Mouse (Mus musculus) left cerebral cortex, adult 2 months (tissue): ENCODE data around the gene Hamp2. TPM values are rescaled to one million over a fixed set of nuclear protein-coding genes. Genes with fewer than 3 reads are reported as not detected.
"Not testable (repeated sequence)": the region's sequence is repeated elsewhere in the genome, so short reads cannot be mapped to it uniquely, and the experiment has no call there.

Experiments
- DNase-seq, 2 experiments: peaks; one replicate each; pipeline ENCODE4 v3.0.0; 2021 to 2022; ENCODE audit warnings: low spot score in 2 of 2, mixed read lengths in 1 of 2; ENCODE audit errors: extremely low spot score in 1 of 2
- H3K27ac ChIP-seq: fragments of 200-600 bp; 2 replicates; pipeline ENCODE4 v1.8.1; 2022
- H3K4me3 ChIP-seq: fragments of 200-600 bp; 2 replicates; pipeline ENCODE4 v1.8.1; 2022
- CTCF ChIP-seq: fragments of 200-600 bp; IDR thresholded peaks from 2 replicates; pipeline ENCODE4 v1.8.1; 2022; ENCODE audit warnings: antibody characterized with exemption, mild to moderate bottlenecking, moderate library complexity
- intact Hi-C: fragments of 180-260 bp; cut with DNase I; formaldehyde crosslinking; loops from one replicate; pipeline ENCODE4 v1.15.1; 2025
- long read RNA-seq, 2 experiments: library from polyadenylated mRNA; stranded (forward); transcript quantifications; one replicate each; pipeline ENCODE4 v2.0.0; 2021; ENCODE audit warnings: borderline mapping rate in 2 of 2
- total RNA-seq, 2 experiments: library from RNA; stranded (reverse); gene quantifications; 2 replicates each; pipeline ENCODE4 v1.2.3; 2021

The Hamp2 gene
- total RNA-seq, result not detected
- long read RNA-seq, experiment 1, result 0 reads
- long read RNA-seq, experiment 2, result 0 reads

- H3K27ac ChIP-seq, DNase-seq, H3K4me3 ChIP-seq, intact Hi-C loops: not testable (repeated sequence)
These were observed at the start of gene Hamp2 for GRCm38 (mm10) chr7:30924581-30924980. Gene Hamp2 (minus strand): TSS chr7:30924681.

DNA sequence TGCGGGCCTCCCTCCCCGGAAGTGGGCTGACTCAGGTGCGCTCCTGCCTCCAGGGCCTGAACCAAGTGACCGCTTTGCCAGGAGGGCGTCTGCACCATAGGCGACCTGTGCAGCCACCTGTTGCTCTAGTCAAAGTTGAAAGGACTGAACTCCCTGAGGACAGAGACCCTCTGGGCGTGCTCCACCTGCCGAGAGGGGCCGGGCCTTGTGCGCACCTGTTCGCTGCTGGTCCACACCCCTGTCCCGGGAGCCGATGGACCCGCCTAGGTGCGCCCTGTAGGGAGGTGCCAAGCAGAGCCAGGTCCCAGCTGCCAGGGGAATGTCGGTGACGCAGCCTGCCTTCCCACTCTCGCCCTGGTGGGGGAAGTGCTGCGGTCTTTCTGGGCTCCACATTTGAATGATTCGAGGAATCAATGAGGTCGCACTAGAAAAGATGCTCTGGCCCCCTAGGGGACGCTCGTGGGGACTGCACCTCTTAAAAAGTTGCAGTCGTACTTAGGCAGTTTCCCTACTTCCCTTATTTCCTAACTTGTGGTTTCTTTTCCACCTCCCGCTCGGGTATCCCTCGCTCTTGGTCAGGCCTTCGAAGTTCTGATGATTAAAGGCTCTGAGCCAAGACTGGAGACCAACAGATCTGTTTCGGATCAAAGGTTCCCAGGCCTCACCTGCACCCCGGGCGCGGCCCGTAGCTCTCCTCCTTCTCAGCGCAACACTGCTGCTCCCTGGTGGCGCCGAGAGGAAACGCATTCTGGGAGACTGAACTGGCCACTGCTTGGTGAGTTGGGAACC, 49.2 kb upstream of the Hamp2 start, which contains the start of gene Fam187b:
Fam187b (plus strand) TSS at position 290 of the 789 bp plus-strand sequence.
- TF ChIP-seq CTCF, result peak; percentile 66
- Histone ChIP-seq H3K4me3 (peak within 1 kb of the TSS; percentile 40), H3K27ac (peak within 1 kb of the TSS; percentile 69)
- intact Hi-C loops, result loop anchor here (2.0 to 5.0 kb wide), 2 partner anchors 79 to 101 kb away; partner anchors contain the start of gene Fxyd7
- DNase-seq, result peak; percentile 74 to 76

DNA sequence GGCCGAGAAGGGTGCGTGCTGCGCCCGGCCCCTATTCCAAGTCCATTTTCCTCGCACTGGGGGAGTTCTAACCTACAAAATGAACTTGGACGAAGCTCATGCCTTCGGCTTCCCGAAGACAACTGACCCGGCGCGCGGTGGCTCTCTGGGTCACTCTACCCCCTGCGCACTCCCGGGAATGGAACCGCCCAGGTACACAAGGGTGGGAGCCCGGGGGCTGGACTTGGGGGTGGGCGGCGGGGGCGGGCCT, 48.7 kb upstream of the Hamp2 start, which contains the start of gene Lsr:
Lsr (minus strand) TSS at position 214 of the 250 bp plus-strand sequence.
- Histone ChIP-seq H3K27ac (peak within 1 kb of the TSS; percentile 69), H3K4me3 (peak within 1 kb of the TSS; percentile 40)
- TF ChIP-seq CTCF, result no peak
- DNase-seq, result no peak
- intact Hi-C loops, result loop anchor here (5.0 kb wide), 1 partner anchor 79 kb away; the partner anchor contains the start of gene Fxyd7

DNA sequence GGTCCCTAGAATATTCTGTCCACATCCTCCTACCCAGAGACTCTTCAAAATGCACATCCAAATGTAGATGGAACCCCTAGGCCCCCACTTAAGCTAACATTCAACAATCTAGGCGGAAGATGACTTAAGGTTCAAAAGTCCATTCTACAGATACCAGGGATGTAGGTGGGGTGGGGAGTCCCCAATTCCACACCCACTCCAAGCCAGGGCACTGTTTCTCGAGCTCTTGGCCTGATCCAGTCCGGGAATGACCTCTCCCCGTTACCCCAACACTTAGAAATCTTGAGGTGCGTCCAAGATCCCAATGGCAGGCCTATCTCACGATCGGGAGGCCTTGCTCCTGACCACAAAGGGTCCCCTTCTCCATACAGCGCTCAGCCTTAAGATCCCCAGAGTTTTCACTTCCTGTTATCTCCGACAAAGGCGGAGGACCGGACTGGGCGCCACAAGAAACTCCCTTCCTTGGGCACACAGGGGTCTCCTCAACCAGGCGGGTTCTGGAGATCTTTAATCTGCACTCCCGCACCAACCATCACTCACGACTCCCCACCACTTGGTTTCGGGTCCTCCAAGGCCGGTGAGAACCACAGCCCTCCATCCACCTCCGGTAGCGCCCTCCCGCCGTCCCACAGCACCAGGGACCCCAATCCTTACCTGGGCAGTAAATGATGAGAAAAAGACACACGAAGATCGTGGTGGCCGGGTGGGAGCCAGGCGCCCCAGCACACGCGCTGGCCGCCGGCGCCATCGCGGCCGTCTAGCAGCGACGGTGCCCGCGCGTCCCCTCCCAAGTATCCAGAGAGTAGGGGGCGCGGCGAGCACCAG, 48.2 kb upstream of the Hamp2 start:
- no peak for TF ChIP-seq CTCF
- H3K27ac ChIP-seq, result peak overlapping the region; percentile 63
- intact Hi-C loops, result loop anchor here (5.0 kb wide), 1 partner anchor 80 kb away; the partner anchor contains the start of gene Fxyd7
- peak overlapping the region; percentile 40 for H3K4me3 ChIP-seq
- DNase-seq, result no peak

DNA sequence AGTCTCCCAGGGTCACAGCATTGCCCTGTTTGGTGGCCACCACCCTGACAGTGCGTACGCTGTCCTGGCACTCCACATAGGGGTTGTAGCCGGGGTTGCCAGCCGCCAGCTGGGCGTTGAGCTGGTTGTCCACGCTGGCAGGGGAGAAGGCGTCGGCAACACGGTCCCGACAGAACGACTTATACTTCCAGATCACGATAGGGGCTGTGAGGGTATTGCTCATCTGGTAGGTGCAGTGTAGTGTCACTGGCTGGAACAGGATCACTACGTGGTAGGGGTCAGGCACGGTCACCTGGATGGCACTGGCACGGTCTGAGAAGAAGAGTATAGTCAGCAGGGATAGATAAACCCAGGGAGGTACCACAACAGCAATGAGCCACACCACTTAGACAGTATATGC, 47.4 kb upstream of the Hamp2 start:
- H3K4me3 ChIP-seq, result peak overlapping the region; percentile 40; the same call in 1 of the 2 replicates
- TF ChIP-seq CTCF, result no peak
- intact Hi-C loops, result loop anchor here (5.0 kb wide), 1 partner anchor 80 kb away; the partner anchor contains the start of gene Fxyd7
- no peak overlapping the region for H3K27ac ChIP-seq
- no peak for DNase-seq

- H3K4me3 ChIP-seq, result no peak overlapping the region
- peak overlapping the region; percentile 55; the same call in 1 of the 2 replicates for H3K27ac ChIP-seq
- DNase-seq, result no peak
- intact Hi-C loops, result loop anchor here (5.0 kb wide), 1 partner anchor 63 kb away; no protein-coding TSS in a partner anchor
- no peak for TF ChIP-seq CTCF
These were observed 44.7 kb upstream of the Hamp2 start for GRCm38 (mm10) chr7:30969174-30969573.

DNA sequence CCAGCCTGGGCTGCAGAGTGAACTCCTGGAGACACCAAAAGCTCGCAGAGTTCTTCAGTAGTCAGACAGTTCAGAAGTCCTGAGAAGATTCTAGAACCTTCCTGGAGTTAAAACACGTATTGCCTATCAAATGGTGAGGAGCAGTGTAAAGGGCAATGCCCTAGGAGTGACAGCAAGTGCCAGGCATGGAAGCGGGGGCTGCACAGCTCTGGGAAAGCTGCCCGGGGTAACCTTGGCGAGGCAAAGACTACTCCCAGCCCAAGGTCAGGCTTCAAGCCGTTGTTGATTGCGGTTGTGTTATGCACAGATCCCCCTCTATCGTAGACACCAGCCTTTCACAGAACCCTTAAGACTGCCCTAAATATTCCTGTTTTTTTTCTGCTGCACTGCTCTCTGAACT, 44.1 kb upstream of the Hamp2 start:
- TF ChIP-seq CTCF, result no peak
- intact Hi-C loops, result loop anchor here (5.0 kb wide), 1 partner anchor 64 kb away; no protein-coding TSS in a partner anchor
- Histone ChIP-seq H3K27ac (peak overlapping the region; percentile 55; the same call in 1 of the 2 replicates), H3K4me3 (no peak overlapping the region)
- DNase-seq, result no peak

GRCm38 (mm10) chr7:30966657-30967056, 42.2 kb upstream of the Hamp2 start:
- TF ChIP-seq CTCF, result no peak
- DNase-seq, result no peak
- intact Hi-C loops, result loop anchor here (5.0 kb wide), 1 partner anchor 66 kb away; no protein-coding TSS in a partner anchor

DNA sequence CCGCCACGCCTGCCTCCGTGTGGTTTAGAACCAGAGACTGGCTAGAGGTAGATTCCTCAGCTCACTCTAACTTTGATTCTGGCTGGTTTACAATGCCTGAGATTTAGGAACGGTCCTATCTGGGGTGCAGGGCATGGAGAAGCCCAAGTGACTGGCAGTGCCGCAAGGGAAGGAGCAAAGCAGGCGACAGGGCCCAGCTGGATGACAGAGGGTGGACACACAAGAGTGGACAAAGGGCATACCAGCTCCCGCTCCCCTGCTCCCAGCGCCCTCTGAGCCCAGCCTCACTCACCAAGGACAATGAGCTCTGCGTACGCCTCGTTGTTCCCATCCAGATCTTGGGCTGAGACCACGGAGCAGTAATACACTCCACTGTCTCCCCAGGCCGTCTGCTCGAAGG, 41.2 kb upstream of the Hamp2 start:
- no peak for TF ChIP-seq CTCF
- intact Hi-C loops, result loop anchor here (5.0 kb wide), 1 partner anchor 67 kb away; no protein-coding TSS in a partner anchor
- DNase-seq, result no peak
- Histone ChIP-seq H3K4me3 (no peak overlapping the region), H3K27ac (no peak overlapping the region)

More at GRCm38 (mm10) chr7:30966657-30967056, 42.2 kb upstream of the Hamp2 start:
- H3K4me3 ChIP-seq, result no peak overlapping the region
- H3K27ac ChIP-seq, result no peak overlapping the region

DNA sequence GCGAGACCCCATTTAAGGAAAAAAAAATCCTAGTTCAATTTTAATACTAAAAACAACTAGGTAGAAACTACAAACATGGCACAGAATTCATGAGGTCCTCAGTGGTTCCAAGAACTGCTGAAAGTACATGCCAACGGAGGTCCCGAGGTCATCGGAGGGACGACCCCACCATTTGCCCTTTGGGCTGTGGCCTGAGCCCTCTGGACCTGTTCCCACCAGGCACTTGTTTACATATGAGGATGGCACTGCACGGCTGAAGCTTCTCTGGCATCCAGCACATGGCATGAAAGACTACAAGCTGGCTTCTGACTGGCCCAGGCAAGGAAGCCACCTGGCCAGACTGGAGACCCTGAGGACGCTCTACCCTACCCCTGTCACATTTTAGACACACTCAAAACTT, 39.9 kb upstream of the Hamp2 start:
- Histone ChIP-seq H3K27ac (no peak overlapping the region), H3K4me3 (no peak overlapping the region)
- intact Hi-C loops, result no loop called here
- no peak for TF ChIP-seq CTCF
- DNase-seq, result no peak

DNA sequence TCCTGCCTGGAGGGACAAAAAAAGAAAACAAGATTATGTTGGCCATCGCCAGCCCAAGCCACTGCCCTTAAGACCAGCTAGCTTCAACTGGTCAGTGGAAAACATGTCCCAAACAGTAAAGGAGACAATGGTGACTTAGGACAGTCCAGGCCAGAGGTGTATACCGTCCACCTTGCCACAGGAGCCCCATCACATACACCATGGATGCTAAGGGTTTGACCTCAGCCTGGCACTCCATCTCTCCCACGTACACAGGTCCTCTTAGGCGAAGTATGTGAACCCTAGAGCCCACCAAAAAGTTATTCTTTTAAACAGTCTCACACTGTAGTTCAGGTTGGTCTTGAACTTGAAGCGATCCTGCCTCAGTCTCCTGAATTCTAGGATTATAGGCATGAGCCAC, 38.4 kb upstream of the Hamp2 start:
- H3K27ac ChIP-seq, result no peak overlapping the region
- no peak for DNase-seq
- TF ChIP-seq CTCF, result no peak
- intact Hi-C loops, result no loop called here
- no peak overlapping the region for H3K4me3 ChIP-seq
